Mouse (Mus musculus) left cerebral cortex, postnatal 14 days (tissue): Measurements from ENCODE around the gene Chaf1a. TPM values are rescaled to one million over a fixed set of nuclear protein-coding genes. Genes with fewer than 3 reads are reported as not detected.

Experiments
- DNase-seq, 2 experiments: peaks; one replicate each; pipeline ENCODE4 v3.0.0; 2021 to 2022; ENCODE audit warnings: low spot score in 2 of 2, mixed read lengths in 1 of 2
- intact Hi-C: fragments of 180-260 bp; cut with DNase I; formaldehyde crosslinking; loops from one replicate; pipeline ENCODE4 v1.15.1; 2025
- total RNA-seq, 2 experiments: library from RNA; stranded (reverse); gene quantifications; 2 replicates each; pipeline ENCODE4 v1.2.3; 2021

Gene Chaf1a
- total RNA-seq, 2 experiments from 2014 or later: 2.5 to 4.0 TPM

GRCm38 (mm10) chr17:56017848-56018247 is 22.4 kb upstream of the Chaf1a start:
- DNase-seq: no peak

GRCm38 (mm10) chr17:56018347-56019131 is 21.7 kb upstream of the Chaf1a start:
- peak; percentile 68 to 79 for DNase-seq
- intact Hi-C loops: no loop called here

More at GRCm38 (mm10) chr17:56017848-56018247, 22.4 kb upstream of the Chaf1a start:
- intact Hi-C loops: no loop called here

DNA sequence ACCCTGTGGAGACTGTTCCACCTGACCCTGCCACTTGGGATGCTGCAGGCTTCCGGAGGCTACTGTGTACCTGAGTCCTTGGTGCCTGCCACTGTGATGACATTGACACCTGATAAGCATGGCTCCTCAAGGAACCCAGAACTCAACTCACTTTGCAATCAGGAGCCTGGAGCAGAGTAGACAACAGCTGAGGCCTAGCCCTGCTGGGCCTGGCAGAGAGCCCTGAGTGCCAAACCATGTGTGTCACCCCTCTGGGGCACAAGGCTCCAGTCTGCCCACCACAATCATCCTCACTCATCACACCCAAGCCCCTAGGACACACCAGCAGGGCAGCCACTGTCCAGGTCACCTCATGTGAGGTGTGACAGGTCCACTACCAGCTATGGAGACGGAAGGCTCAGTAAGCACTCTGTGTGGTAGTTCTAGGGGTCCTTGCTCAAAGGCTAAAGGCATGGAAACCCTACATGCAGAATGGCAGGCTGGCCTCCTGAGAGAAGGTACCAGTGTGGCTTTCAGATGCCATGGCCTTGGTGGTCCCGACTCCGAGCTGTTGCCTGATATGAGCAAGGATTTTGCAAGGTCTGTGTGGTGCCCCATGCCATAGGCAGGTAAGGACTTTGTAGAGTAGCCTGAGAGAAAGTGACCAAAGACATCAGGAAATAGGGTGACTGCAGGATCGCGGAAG is 19.7 kb upstream of the Chaf1a start:
- no peak for DNase-seq
- intact Hi-C loops: no loop called here

DNA sequence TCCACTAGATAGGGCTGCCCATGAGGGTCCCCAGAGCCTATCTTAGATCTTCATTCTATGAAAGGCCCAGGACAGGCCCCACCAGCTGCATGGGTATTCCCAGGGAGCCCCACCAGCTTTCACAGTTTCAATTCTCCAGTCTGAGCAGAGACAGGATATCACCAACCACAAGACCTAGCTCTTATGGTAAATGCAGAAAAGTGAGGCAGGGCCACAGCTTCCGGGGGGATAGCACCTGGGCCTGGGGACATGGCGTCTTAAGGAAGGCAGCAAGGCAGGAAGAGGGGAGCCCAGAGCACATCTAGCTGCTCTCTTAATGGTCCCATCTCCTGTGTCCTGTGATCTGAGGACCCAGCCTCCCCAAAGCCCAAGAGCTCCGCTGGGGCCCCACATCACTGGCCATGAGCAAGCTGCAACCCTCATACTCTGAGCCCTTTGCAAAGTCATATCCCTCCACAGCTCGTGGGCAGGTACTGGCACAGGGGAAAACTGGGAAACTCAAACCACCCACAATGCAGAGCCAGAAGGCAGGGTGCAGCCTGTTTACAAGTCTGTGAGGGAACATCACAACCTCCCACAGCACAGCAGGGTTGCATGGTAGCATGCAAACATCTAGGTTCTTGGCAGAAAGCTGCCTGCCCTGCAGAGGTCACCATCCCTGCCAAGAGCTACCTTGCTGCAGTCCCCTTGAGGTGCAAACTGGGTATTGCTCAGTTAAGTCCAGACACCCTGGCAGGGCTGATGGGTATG is 18.9 kb upstream of the Chaf1a start:
- peak; percentile 63 to 71 for DNase-seq

DNA sequence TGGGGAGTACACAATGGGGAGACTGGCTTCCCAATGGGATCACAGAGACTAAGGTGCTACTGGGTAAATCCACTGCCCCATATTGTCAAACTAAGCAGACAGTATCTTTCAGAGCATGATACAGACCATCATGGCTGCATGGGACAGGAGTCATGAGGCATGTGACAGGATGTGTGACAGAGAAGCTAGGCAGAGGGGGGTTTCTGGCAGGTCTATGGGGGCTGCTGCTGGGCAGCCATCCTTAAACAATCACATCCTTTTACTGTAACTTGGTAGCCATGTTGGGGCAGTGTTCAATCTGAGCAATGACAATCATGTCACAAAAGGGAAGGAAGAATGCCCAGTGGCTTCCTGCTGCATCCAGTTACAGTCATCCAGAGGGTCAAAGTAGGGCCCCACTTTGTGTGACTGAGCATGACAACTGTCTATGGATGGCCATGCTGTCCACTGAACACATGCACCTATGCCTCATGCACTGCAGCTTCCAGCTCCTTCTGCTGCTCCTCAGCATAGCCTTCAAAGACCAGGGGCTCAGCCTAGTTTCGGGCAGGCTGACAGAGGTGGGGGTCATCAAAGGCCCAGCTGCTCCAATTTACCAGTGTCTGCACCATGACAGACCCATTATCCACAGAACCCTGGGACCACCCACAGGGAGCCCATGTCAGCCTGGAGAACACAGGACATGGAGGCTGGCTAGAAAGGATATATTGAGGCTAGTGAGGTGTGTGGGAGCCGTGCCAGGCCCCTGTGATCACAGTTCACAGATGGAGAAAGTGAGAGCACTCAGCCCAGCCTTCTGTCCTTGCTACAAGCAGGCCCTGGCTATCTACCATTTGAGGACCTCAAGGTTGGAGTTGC is 17.9 kb upstream of the Chaf1a start:
- intact Hi-C loops: no loop called here
- no peak for DNase-seq

More for the DNA sequence above, 18.9 kb upstream of the Chaf1a start:
- intact Hi-C loops: no loop called here

- intact Hi-C loops: no loop called here
- no peak for DNase-seq
Measured at GRCm38 (mm10) chr17:56022989-56023290, 17.3 kb upstream of the Chaf1a start.

DNA sequence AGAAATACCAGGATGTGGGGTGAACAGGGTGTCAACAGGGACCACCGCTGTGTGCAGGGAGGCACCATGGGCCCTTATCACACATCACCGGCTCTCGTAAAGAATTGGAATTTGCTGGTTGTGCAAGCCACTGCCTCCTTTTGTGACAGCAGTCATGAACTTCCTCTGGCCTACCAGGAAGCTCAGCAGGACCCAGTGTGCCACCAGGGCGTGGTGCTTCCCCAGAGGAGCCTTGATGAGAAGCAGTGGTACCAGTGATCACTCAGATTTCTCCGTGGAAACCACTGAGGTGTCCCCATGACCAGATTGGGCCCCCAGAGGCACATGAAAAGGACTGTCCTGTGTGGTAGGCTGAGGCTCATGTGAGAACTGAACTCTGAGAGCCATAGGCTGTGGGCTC is 16.9 kb upstream of the Chaf1a start:
- DNase-seq: no peak
- intact Hi-C loops: no loop called here

GRCm38 (mm10) chr17:56024476-56024875 is 15.8 kb upstream of the Chaf1a start:
- DNase-seq: no peak
- intact Hi-C loops: no loop called here

DNA sequence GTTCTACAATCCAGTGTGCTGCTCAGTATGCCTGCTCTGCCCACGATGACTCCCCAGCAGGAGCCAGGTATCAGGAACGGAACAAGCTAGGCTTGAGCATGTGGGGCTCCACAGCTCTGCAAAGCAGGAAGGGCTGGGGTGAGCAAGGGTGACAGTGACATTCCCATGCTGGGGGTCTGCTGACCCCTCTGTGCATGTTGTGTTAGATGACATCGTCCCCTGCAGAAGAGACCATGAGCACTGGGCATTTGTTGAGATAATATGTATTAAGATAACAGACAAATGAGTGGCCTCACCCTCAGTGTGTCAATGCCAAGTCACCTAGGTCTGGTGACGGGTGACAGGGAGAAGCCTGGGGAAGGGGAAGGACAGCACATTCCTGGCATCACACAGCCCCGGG is 15.3 kb upstream of the Chaf1a start:
- intact Hi-C loops: no loop called here
- no peak for DNase-seq

DNA sequence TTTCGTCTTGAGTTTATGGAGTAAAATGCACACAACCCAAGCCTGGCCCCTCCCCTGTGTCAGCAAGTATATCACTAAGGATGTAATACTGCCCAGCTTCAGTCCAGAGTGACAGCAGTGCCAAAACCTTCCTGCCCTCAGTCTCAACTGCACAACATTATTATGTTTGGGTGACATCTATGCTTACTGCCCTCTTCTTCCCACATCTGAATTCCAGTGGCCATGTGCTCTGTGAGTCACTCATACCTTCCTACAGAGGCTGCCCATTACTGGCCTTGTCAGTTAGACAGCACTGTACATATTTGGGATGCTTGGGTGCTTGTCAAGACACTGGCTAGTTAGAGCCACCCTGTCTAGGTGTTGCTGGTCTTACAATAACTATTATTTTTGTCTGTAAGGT is 13.9 kb upstream of the Chaf1a start:
- intact Hi-C loops: no loop called here
- DNase-seq: no peak

DNA sequence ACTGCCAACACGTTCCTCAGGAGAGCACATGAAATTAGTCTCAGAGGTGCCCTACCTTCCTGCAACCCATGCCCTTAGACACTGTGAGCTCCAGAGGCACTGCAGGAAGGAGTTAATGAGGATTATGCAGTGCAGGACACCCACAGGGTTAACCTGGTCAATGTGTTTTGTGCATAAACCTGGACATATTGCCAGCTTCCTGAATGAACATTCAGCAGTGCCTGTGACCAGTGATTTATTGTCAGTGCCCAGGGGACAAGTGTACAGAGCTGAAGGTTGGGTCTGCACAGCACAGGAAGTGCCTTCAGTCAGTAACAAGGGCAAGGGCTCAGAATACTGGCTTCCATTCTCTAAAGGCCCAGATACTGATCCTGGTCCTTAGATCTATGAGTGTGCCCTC is 13.4 kb upstream of the Chaf1a start:
- intact Hi-C loops: no loop called here
- DNase-seq: no peak

GRCm38 (mm10) chr17:56027801-56028441 is 12.3 kb upstream of the Chaf1a start:
- DNase-seq: no peak
- intact Hi-C loops: no loop called here

- DNase-seq: no peak
- intact Hi-C loops: no loop called here
Measured at GRCm38 (mm10) chr17:56030238-56030870, 9.9 kb upstream of the Chaf1a start.

- no peak for DNase-seq
- intact Hi-C loops: no loop called here
Measured at GRCm38 (mm10) chr17:56030919-56031318, 9.3 kb upstream of the Chaf1a start.

DNA sequence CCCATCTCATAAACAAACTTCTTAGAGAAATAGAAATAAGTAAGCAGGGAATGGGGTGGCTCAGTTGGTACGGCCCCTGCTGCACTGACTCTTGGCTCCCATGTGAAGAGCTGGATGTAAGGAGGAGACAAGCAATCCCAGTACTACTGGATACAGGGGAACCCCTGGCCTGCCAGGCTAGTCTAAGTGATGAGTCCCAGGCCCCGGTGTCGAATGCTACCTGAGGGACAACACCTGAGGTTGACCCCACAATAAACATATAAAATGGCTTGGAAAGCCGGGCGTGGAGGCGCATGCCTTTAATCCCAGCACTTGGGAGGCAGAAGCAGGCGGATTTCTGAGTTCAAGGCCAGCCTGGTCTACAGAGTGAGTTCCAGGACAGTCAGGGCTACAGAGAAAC is 8.8 kb upstream of the Chaf1a start:
- intact Hi-C loops: no loop called here
- no peak for DNase-seq

GRCm38 (mm10) chr17:56032127-56032733 is 8.0 kb upstream of the Chaf1a start:
- intact Hi-C loops: no loop called here
- no peak for DNase-seq

GRCm38 (mm10) chr17:56032831-56033230 is 7.4 kb upstream of the Chaf1a start:
- intact Hi-C loops: no loop called here
- no peak for DNase-seq

DNA sequence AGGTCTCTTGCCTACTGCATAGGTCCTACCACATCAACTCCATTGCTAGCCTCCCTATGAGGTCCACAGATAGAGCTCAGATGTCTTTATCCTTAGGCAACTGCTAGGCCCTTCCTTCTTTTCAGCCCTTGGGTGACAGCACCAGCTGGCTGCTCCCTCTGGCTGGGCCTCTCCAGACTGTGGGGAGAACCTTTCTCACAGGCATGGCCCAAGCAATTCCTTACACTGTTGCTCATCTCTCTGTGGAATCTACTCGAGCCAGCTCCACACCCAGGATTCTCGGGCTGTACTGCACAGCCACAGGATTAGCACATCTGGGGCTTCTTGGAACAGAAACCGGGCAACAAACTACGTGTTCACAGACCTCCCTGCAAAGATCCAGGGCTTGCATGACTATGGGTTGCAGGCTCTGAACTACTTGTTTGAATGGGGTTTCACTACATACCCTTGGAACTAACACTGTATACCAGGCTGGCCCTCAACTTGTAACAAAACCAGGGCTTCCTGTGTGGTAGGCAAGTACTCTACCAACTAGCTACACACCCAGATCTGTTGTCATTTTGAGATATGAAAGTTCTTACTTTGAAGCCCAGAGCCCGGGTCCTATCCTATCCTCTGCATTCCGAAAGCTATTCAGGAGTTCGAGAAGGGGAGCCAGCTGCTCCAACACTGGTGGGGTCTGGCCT is 6.1 kb upstream of the Chaf1a start:
- no peak for DNase-seq

More for the DNA sequence above, 6.1 kb upstream of the Chaf1a start:
- intact Hi-C loops: no loop called here
